In genomic region chr15:85564966-85565365, GRCm38 (mm10) we compare ENCODE assay signal across 13 mouse cellular contexts. TPM values are rescaled to one million over a fixed set of nuclear protein-coding genes. Genes with fewer than 3 reads are reported as not detected.
"Had no signal": no experiment of that assay in that cellular context is flagged by ENCODE, and none has a peak within 500 bp of the region (broad histone marks: within the 10 kb centered on the region; RNA-seq: fewer than 3 reads in every experiment).

No protein-coding gene starts in this region.

- H3K9ac ChIP-seq: limb, embryonic 13.5 days; liver, embryonic 14.5 days; midbrain, embryonic 13.5 days; stomach, embryonic 15.5 days had no signal

- H3K27ac ChIP-seq: limb, embryonic 13.5 days; liver, embryonic 14.5 days; midbrain, embryonic 13.5 days; stomach, embryonic 15.5 days had no signal

- H3K4me1 ChIP-seq: stomach, embryonic 15.5 days had no signal

- H3K27me3 ChIP-seq: limb, embryonic 13.5 days; stomach, embryonic 15.5 days had no signal

- H3K4me3 ChIP-seq: limb, embryonic 13.5 days; midbrain, embryonic 13.5 days; myocyte; stomach, embryonic 15.5 days had no signal

- H3K9me3 ChIP-seq: stomach, embryonic 15.5 days had no signal

- ATAC-seq: midbrain, embryonic 13.5 days had no signal

- H3K36me3 ChIP-seq: limb, embryonic 13.5 days; midbrain, embryonic 13.5 days; stomach, embryonic 15.5 days had no signal

- H3K4me2 ChIP-seq: limb, embryonic 13.5 days; midbrain, embryonic 13.5 days; stomach, embryonic 15.5 days had no signal

- DNase-seq: kidney, adult 8-10 months; layer of hippocampus, adult 9-11 months; layer of hippocampus, postnatal 36 days; lung, adult 18-20 months; thymus, adult 2 months; thymus, postnatal 36 days had no signal

RNA-seq across cellular contexts. Expression of gene Wnt7b, which starts 17.3 kb away (rescaled TPM):
- total RNA-seq: megakaryocyte-erythroid progenitor cell, adult 5-6 weeks; neutrophil, adult 5-6 weeks had no signal
